Mouse (Mus musculus) brain, embryonic 14.5 days (tissue): Measurements from ENCODE around the gene Nfyb.

Source experiments
- CTCF ChIP-seq: fragments of 200-500 bp; IDR thresholded peaks from 2 replicates; pipeline ENCODE4 v1.5.1; 2012; ENCODE audit warnings: inconsistent platforms, mild to moderate bottlenecking, moderate library complexity, borderline replicate concordance; ENCODE audit not compliant: insufficient read depth, insufficient read length; ENCODE audit errors: extremely low read depth
- POLR2A ChIP-seq: fragments of 200-500 bp; IDR thresholded peaks from 2 replicates; pipeline ENCODE4 v1.6.1; 2012; ENCODE audit warnings: mild to moderate bottlenecking, inconsistent platforms, borderline replicate concordance; ENCODE audit not compliant: poor library complexity, insufficient read depth, insufficient read length, severe bottlenecking; ENCODE audit errors: extremely low read depth

- TF ChIP-seq CTCF (no peak), POLR2A (no peak)
Observed at GRCm38 (mm10) chr10:82790504-82790903, 26.6 kb upstream of the Nfyb start.
